Mouse (Mus musculus) urinary bladder, postnatal 25 days (tissue): Measurements from ENCODE around the gene Lrrc7.

Experiments
- DNase-seq: peaks from one replicate; pipeline ENCODE4 v3.0.0; 2022; ENCODE audit warnings: low spot score

Lrrc7 gene

DNA sequence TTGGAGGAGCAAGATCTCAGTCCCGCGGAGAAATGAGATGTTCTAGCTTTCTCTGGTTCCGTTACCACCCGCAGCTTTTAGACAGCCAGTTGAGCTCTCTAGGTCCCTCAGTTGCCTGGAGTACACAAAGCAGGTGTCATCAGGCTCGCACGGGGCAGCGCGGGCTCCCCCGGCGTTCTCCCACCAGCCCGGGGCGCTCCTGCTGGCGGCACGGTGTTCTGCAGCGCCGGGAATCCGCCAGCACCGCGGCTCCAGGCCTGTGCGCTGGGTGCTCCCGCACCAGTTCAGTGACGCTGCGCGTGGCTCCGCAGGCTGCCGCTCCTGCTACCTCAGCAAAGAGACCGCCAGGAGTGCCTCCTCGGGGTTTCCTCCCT, at the start of gene Lrrc7:
Gene Lrrc7 (minus strand): TSS at position 235 of the 374 bp plus-strand sequence.
- DNase-seq = no peak

DNA sequence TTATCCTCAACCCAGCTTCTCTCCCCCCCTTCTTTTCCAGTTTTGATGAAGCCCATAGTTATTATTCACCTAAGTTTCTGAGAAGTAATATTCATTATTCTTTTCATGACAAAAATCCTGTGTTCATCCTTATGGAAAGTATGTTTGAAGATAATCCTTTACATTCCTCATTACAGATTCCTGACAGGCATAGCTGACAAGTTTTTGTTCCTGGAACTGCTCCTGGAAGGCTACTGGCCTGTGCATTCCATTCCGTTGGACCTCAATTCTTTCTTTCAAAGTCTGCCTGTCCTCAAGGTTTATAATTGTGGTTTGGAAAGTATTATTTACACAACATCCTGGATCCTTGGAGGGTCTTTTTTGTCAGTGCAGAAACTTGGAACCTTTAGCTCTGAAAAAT, 45.0 kb upstream of the Lrrc7 start:
- DNase-seq = no peak

DNA sequence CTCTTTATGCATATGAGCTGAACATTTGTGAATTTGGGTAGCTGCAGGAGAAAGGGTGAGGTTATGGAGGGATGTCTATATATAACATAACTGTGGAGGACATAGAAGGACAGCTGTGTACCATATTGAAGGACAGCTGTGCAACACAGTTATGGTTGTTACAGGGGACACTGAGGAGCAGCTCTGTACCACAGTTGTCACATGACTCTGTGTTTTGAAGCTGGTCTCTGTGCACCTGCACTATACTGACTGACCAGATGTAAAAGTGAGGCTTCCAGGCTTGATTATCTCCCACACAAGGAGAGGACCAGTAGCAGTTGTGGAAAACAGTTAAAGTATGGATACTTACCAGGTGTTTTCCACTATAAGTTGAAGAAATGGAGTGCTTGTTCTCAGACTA, 43.3 kb upstream of the Lrrc7 start:
- DNase-seq = no peak

DNA sequence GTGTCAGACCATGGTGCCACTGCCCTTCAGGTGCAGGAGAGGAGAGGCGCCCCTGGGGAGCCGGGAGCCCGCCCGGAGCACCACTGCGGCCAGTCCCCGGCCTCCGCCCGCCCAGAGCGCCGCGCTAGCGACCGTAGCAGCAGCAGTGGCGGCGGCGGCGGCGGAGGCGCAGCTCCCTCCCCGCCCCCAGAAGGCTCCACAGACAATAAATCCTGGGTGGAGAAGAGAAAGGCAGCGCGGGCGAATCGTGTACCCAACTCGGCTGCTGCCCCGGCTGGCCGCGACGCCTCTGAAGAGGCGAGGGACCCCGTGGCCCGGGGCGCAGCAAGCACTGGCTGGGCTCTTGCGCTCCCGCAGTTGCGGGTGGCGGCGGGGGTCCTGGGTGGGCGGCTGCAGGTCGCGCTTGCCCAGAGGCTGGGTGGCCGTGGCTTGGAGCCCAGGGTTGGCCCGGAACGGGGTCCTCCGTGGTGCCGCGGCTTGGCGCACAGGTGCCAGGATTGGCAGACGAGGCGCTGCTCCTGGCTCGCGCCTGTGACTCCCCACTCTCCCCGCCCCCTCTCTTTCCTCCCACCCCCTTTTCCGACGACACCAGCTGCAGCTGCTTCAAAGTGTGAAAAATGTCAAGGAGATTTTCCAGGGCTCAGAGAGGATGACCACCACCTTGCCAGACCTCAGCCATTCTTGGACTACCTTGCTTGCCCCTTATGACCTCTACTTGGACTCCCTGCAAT, 600 bp downstream of the Lrrc7 start:
- no peak for DNase-seq

DNA sequence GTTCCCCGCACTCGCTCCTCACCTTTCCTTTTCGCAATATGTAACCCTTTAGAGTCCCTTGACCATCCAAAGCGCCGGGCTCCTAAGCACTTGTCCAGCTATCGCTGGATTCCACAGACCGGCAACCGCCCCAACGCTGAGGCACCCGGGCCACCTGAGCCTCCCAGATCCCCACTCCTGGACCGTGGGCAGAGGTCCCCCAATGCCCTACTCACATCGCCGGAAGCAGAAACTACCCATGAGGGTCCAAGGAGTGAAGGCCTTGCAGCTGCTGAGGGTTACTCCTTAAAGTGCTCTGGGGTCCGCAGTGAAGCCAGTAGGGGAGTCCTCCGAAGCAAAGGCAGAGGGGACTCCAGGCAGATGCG, 1.1 kb downstream of the Lrrc7 start:
- no peak for DNase-seq

DNA sequence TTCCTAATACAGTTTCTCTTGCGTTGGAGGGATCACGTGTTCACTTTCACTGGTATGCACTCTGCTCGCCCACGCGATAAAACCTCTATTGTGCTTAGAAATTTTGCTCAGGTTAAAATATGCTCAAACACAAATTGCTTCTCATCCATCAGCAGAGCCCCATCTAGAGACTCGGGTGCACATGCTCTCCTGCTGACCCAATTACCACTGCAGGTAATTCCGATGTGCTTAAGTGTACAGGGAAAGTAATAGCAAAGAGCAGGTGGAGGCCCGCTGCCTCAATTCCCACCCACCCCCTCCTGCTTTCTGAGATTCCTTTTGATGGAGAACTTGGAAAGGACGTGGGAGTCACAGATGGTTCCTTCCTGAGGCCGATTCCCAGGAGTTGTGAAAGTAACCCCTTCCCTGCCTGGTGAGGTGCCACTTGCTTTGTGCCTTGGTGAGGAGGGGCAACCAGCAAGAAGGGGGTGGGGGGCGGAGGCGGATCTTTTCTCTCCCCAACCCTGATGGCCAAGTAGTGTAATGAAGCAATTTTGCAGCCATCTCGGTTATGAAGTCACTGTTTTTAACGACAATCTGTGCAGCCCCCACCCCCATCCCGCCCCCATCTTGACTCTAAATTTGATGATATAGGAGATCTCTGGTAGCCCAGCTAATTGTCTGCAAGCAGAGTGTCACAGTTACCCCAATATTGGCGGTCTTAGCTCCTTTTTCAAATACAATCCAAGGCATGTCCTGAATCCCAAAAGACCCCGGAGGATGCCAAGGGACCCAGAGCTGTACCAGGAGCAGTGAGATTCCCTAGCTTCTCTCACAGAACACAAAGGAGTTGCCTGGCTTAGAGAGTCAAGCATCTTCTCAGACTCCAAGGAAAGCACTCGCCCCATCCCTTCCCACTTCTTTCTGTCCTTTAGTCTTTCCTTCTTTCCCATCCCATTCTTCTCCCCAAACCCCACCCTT, 2.0 kb downstream of the Lrrc7 start:
- no peak for DNase-seq

DNA sequence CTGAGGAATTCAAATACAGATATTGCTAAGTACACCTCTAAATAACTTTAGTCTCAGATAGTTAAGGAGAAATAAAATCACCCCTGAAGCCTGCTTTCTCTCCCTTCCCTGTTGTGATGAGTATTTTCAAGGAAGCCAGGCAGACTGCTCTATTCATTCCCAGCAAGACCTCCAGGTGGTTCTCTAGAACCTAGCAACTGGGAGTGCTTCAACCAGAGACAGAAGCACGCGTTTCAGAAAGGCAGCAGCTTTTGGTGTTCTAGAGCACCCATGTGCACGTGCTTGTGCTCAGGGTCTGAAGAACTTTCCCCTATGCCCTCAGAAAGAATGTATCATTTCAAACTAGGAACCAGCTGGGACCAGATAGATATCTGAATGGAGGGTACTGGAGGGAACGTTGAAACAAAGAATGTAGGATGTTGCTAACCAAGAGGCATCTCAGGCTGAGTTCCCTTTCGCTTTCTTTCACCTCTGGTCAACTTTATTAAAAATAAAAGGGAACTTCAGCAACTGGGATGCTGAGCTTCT, 2.8 kb downstream of the Lrrc7 start:
- DNase-seq = no peak

DNA sequence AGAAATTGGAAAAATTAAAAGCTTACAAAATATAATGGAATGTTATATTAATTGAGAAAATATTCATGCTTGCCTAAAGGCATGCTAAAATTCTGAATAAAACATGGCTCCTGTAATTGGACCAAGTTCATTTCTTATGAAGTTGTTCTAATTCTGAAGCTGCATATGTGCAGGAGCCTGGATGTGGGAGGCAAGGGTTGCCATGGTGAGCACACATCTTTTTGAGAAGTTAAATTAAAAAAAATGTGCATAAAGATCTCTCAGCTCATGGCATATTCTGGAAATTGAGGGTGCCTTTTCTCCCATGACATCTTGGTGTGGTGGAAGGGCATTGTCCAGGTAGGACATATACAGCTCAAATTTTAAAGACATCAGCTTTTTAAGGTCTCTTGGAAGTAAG, 3.4 kb downstream of the Lrrc7 start:
- no peak for DNase-seq

DNA sequence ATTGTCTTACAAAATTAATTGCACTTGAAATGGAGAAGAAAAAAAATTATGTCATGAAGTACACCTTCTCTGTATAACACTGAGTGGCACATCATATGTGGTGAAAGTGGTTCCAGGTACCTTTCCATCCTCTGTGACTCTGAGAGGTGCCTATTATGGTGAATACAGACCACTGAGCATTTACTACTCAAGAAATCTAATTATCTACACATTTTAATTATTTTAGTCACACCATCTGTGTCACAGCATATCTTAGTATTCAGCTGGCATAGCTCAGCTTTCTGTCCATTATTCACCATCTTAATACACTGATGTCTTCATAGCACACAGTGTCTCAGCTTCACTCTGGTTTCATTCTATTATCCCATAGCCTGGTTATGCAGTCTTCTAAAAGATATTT, 7.7 kb downstream of the Lrrc7 start:
- no peak for DNase-seq

DNA sequence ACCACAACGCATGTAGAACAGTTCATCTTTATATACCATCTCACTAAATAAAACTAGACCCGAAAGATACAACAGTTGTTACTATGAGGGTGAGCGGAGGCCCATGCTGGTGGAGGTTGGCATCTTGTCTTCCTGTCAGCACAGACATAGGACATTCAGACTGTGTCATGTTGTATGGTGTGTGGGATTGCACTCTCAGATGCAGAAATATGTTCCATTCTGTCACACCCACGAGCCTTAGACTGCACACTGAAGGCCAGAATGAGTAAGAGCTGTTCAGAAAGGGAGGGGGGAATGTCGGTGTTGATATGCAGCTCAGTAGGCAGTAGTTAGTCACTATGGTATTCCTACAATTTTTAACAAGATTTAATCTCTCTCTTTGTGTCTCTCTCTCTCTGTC, 9.9 kb downstream of the Lrrc7 start:
- DNase-seq = no peak

DNA sequence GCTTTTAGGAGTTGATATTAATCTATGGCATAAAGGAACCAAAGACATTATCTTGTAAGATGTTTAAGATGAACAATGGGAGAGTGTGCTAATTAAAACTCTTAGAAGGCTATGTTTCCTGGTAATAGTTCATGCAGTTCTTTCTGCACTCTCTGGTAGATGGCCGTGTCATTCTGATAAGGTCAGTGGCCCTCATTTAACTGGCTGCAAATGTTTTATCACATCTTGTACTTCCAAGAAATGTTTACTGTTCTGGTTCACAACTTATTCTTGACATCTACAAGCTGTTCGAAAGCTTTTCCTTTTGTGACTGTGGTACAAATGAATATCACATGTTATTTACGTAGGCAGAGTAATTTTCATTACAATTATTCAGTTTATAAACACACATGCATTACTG, 18.5 kb downstream of the Lrrc7 start:
- no peak for DNase-seq

DNA sequence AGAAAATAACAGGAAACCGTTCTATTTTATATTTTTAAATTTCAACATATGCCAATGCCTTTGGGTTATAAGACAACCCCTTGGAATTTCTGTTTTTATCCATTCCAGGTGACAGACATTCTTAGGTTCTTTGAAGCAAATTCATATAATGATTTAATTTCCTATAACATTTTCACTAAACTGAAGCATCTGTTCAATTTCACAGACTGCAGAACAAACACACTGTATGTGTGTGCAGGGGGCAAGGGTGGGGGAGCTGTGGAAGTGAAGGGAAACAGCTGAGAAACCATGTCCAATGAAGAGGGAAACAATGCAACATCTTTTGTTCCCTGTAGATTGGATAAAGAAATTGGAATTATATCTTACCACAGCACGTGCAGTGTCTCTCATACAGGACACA, 29.2 kb downstream of the Lrrc7 start:
- no peak for DNase-seq

DNA sequence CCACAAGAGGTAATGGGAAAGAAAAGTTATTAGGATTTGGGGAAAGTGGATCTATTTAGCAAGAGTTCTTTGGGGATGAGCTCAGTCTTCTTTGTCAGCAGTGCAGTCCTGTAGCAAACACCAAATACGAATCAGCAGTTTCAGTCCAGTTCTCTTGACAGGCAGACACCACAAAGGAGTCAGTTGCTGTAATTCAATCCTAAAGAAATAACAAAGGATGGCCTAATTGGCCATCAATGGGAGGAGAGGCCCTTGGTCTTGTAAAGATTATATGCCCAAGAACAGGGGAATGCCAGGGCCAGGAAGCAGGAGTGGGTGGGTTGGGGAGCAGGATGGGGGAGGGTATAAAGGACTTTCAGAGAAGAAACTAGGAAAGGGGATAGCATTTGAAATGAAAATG, 33.5 kb downstream of the Lrrc7 start:
- no peak for DNase-seq

DNA sequence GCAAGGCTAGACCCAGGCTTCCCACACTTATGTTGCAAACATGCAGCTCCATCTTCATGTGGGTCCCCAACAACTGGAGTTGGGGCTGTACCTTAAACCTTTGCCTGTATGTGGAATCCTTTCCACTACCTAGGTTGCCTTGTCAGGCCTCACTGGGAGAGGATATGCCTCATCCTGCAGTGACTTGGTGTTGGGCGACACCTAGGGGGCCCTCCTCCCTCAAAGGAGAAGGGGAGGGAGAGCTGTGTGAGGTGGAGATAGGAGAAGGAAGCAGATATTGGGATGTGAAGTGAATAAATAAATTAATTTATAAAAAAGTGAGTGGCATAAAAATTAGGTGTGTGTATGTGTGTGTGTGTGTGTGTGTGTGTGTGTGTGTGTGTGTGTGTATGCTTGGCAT, 68.3 kb downstream of the Lrrc7 start:
- no peak for DNase-seq

DNA sequence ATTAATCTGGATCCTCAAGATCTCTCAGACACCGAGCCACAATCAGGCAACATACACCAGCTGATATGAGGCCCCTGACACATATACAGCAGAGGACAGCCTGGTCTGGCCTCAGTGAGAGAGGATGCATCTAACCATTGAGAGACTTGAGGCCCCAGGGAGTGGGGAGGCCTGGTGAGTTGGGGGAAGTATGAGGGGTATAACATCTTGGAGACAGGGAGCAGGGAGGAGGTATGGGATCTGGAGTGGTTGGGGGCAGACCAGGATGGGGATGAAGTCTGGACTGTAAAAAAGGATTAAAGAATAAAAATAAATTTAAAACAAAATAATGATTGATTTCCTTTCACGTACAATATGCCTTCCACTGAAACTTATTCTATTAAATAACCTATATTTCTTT, 82.3 kb downstream of the Lrrc7 start:
- no peak for DNase-seq

DNA sequence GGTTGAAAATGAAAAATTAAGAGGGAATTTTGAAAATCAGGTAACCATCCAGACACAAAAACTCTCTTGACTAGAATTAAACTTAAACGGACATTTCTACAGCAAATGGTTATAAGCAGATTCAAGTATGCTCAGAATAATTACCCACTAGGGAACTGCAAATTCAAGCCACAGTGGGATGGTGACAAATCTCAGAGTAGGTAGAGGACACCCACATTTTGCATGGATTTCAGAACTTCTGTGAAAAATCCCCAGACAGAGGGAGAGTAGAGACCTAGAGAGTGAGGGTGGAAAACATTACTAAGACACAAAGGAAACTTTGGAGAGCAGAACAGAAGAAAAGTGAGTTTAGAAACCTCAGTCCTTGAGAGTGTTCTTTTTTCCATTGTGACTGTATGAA, 161.4 kb downstream of the Lrrc7 start:
- DNase-seq = no peak

DNA sequence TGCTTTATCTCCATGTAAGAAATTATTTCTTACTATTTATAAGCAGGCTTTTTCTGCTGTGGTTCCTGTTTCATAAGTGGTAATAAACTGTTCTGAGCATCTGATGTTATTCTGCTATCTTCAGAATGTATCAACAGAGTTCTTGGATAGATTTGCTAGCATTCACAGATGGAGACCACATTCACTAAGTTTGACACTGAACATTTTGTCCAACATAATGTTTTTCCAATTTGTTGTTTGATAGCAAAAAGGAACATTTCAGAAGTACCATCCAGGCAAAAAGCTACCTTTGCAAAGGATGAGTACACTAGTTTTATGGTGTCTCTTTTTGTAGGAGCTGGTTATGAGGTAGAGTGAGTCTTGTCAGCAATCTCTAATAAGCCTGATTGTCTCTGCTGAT, 170.5 kb downstream of the Lrrc7 start:
- DNase-seq = no peak

DNA sequence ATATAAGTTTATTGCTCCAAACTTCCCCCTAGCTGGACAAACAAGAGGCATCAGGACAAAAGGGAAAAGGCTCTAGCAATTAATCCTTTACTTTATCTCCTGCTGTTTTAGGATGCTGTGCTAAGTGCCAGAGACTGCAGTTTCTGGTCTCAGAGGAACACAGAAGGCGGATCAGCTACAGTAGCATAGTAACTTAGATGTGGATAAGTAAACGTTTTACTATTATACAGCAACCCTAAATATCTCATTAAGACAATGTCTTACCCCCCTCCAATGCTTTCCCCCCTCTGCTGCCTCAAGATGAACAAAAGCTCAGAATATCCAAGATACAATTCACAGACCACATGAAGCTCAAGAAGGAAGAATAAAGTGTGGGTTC, 174.0 kb downstream of the Lrrc7 start:
- no peak for DNase-seq

DNA sequence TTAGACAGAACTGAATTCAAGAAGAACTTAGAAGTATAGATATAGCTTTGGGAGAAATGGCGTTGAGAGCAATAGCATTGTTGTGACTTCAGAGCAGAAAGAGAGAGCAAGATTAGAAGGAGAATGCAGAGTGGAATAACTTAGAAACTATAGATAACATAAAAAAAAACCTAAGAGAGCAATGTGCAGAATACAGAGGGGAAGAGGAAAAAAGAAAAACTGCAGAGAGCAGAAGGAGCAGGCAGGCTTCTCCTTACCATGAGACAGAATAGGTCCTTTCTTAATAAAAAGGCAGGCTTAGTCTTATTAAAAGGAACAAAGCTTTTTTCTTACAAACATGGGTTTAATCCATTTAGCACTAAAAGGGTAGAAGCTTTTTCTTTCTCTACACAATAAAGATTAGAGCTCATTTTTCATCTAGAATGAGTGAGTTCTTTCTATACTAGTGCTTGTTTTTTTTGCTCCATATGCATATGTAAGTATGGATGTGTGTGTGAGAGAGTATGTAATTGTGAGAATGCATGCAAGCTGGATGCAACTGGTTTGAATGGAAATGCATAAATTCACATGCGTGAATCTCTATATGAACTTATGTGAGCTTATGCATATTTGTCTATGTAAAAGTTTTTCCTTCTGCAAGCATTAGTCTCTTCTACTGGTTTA, 174.5 kb downstream of the Lrrc7 start:
- DNase-seq = no peak

DNA sequence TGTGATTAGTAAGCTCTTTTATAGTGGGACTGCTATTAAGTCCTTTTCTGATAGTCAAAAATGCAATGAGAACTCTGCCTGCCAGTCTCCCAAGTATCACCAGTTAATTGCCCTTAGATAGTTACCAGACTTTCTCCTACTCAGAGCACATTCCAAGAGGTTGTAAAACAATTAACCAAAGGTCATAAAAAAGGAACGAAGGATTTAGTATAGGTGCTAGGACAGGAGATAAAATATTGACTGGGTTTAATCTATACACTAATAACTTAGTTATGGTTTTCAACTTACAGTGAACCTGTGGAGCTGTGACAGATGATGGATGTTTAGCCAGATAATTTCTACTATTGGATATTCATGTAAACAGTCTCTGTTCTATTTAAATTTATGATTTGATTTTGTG, 175.2 kb downstream of the Lrrc7 start:
- no peak for DNase-seq

DNA sequence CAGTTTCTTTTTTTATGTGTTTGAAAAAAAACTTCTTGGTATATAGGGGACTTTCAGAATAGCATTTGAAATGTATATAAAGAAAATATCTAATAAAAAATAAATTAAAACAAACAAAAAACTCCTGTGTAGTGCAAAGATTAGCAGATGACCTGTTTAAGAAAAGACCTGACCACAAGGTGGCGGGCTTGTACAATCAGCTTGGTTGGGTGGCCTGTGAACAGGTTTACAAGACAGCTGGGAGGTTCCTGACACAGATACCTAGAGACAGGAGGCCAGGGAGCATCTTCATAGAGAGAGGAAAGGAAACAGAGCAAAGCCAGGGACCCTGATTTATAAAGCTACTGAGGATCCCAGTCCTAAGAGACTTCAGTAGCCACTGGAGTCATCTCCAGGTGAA, 186.1 kb downstream of the Lrrc7 start:
- DNase-seq = no peak

DNA sequence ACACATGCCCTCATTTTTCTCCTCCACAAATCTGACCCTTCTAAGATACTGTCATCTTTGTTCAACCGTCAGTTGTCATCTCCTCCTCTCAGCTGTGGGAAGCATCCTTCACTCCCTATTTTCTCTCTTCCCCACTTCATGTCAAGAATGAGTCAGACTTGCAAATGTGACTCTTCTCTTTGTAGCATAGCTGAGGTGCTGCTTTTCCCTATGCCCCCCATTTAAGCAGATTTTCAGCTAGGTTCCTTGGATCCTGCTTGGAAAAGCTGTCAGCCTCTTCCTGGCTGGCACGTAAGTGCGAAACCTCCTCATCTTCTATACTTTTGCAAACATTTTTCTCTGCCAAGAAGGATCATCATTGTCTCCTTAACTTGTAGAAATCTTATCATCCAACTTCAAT, 192.9 kb downstream of the Lrrc7 start:
- no peak for DNase-seq

DNA sequence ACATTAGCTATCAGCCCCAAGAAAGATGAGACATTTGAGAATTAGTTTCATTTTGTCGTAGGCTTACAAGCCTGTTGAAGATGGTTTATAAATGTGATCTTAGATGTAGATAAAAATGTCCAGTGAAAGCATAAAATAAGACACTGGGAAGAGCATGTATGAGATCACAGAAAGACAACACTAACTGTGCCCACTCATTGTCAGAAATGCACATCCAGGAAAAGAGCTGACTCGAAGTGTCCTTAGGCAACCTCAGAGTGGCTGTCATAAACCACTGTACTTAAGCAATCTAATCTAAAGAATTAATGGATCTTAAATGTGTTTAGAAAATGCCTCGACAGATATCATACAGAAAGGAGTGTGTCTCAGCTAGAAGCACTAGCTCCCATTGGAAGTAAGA, 196.2 kb downstream of the Lrrc7 start:
- no peak for DNase-seq
